Mouse (Mus musculus) T-helper 1 cell (primary cell): ENCODE results near the gene Coa7.

Experiments used
- in situ Hi-C: fragments of 300-600 bp; cut with MboI, MseI; formaldehyde crosslinking; loops from one replicate; pipeline ENCODE4 v1.15.1; 2025; ENCODE audit warnings: high pct_unique_total_duplicates

Gene Coa7

GRCm38 (mm10) chr4:108327730-108328484 lies at the start of gene Coa7:
Gene Coa7, plus strand, starts transcription at chr4:108328140.
- in situ Hi-C loops = no loop called here

DNA sequence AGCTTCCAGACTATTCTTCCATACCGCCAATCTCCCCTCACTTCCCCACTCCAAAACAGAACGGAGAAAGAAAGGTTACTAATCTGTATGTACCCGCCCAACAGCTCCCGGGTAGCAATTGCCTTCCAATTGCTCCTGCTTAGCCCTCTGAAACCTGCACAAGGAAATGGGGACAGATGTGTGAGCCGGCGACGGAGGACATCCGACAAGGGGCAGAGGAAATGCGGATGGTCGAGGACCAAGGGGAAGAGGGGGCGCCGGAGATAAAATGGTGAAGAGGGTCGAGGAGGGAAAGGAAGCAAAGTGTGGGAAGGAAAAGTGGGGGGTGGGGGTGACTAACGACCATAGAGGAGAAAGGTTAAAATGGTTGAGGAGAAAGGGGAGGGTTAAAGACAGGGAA lies 27.7 kb upstream of the Coa7 start:
- in situ Hi-C loops = no loop called here

DNA sequence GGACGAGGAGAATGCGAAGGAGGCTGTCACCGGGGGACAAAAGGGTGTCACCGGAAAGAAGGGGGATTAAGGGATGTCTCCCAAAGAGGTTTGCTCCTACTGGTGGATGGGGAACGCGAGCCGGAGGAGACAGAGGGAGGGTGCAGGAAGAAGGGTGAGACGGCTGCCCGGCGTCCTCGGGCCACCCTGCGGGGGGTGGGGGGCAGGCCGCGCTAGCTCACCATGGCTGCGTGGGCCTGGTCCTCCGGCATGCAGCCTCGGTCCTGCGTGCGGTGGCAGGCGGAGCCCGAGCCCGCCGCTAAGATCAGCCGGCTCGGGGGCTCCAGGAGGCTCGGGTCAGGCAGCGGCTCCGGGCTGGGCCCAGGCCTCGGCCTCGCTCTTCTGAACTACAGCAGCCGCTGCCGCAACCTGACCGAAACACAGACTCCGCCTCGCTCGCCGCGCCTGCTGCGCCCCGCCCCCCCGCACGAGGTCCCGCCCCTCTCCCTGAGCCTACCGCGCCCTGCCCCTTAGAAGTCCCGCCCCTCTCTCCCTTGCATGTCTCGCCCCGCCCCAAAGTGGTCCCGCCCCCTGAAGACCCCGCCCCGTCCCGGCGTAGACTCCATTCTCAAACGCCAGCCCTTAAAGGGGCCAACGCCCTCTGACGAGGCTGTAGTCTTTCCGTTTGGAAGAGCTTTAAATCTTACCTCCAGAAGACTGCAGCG lies 27.1 kb upstream of the Coa7 start, which contains the start of gene Zyg11b:
Gene Zyg11b (minus strand): TSS at position 427 of the 704 bp plus-strand sequence.
- in situ Hi-C loops = no loop called here

DNA sequence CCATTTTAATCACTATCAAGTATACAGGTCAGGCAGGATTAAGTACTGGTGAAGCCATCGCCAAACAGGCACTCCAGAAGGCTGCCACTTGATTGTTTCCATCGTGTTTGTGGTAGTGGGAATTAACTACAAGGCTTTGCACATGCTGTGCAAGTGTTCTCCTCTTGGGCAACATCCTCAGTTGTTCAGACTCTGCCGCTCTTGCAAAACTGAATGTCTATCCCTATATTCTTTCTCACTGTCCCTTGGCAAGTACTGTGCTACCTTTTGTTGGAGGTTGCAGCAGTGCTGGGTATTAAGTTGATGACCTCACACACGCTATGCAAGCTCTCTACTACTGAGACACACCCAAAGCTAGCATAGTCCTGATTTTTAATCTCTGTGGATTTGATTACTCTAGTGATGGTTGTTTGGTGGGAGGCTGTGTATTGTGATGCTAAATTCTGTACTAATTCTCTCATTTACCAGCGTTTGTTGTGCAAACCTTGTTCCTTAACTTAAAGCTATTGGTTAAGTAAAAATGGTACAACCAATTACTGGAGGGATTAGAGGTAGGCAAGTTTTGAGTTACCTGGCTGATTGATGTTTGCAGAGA lies 25.5 kb upstream of the Coa7 start:
- in situ Hi-C loops = no loop called here

GRCm38 (mm10) chr4:108310706-108311105 lies 17.2 kb upstream of the Coa7 start:
- in situ Hi-C loops = no loop called here

DNA sequence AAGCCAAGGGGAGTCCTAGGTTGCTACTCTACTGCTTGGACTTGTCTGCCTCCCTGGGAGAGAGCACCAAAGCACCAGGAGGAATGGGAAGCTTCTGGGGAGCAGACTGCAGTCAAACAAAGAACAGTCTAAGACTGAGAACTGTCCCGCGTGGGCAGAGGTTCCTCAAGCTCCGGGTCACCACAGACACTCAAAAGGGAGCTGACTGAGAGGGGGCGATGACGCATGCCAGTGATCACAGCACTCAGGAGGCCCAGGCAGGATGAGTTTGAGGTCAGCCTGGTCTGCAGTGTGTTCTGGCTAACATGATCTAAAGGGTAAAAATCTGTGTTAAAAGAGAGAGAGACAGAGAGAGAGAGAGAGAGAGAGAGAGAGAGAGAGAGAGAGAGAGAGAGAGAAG lies 13.9 kb upstream of the Coa7 start:
- in situ Hi-C loops = no loop called here

GRCm38 (mm10) chr4:108317656-108318605 lies 10.0 kb upstream of the Coa7 start:
- in situ Hi-C loops = no loop called here

GRCm38 (mm10) chr4:108318649-108319615 lies 9.0 kb upstream of the Coa7 start:
- in situ Hi-C loops = no loop called here

DNA sequence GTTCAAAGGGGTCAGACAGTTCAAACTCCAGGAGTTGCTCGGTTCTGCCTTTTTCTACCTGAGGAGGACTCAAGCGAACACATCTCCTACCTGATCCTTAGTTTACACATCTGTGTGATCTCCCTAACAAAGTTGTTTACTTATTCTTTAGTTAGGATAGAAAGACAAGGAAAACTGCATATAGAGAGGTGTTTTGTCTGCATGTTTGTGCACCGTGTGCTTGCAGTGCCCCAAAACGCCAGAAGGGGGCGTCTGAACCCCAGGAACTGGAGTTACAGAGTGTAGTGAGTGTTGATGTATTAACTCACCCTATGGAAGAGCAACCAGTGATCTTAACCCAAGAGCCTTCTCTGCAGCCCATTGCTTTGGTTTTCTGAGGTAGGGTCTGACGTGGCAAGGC lies 8.2 kb upstream of the Coa7 start:
- in situ Hi-C loops = loop anchor here (5.0 kb wide), 1 partner anchor 72 kb away; no protein-coding TSS in a partner anchor

GRCm38 (mm10) chr4:108320627-108321380 lies 7.1 kb upstream of the Coa7 start:
- in situ Hi-C loops = loop anchor here (5.0 kb wide), 1 partner anchor 74 kb away; no protein-coding TSS in a partner anchor

DNA sequence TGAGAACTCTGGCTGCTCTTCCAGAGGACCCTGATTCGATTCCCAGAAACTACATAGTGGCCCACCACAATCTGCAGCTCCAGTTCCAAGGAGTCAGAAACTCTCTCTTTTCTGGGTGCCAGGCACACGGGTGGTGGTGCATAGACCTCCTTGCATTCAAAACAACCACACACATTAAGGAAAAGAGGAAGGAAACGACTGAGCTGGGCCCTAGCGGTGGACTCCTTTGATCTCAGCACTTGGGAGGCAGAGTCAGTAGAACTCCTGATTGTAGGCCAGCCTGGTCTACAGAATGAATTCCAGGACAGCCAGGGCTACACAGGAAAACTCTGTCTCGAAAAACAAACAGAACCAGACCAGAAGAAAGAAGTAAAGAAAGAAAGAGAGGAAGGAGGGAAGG lies 4.4 kb upstream of the Coa7 start:
- in situ Hi-C loops = loop anchor here (5.0 kb wide), 1 partner anchor 76 kb away; no protein-coding TSS in a partner anchor

DNA sequence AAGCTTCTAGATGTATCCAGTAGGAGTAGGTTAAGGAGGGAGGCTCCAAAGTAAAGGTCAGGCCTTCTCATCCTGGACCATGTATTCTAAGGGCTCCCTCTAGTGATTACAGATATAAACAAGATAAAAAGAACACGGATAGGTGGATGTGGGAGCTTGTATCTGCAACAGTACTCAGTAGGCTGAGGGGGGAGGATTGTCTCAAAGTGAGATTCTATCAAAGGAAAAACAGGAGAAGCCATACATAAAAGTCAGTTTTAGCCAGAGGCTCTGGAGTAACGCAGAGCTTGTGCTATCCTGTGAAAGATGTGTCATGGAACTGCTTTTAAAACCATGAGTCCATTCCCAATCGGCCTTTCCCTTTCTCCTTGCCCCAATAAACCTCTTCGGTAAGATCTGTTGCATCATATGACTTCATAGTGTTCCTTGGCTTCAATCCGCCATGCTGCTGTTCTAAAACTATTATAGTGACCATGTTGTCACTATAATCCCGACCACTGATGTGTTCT lies 815 bp upstream of the Coa7 start:
- in situ Hi-C loops = no loop called here

GRCm38 (mm10) chr4:108329840-108330239 lies 1.9 kb downstream of the Coa7 start:
- in situ Hi-C loops = no loop called here

GRCm38 (mm10) chr4:108332041-108332440 lies 4.1 kb downstream of the Coa7 start:
- in situ Hi-C loops = no loop called here

- in situ Hi-C loops = no loop called here
These were observed 7.5 kb downstream of the Coa7 start for GRCm38 (mm10) chr4:108335413-108335812.

GRCm38 (mm10) chr4:108336765-108337164 lies 8.8 kb downstream of the Coa7 start:
- in situ Hi-C loops = no loop called here

DNA sequence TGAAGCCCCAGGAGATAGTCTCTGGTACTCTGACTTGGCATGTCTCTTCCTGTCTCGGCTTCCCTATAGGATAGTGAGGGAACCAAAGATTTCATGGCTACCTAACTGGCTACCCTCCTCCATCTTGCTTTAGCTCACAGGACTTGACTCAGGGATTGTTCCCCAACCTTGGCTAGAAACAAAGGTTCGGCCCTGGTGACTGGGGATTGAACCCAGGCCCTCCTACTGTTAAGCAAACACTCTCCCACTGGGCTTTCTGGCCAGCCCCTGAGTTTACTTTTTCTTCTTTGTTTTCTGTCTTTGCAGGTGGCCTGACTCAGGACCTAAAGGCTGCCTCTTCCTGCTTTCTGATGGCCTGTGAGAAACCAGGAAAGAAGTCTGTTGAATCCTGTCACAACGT lies 9.9 kb downstream of the Coa7 start:
- in situ Hi-C loops = no loop called here

DNA sequence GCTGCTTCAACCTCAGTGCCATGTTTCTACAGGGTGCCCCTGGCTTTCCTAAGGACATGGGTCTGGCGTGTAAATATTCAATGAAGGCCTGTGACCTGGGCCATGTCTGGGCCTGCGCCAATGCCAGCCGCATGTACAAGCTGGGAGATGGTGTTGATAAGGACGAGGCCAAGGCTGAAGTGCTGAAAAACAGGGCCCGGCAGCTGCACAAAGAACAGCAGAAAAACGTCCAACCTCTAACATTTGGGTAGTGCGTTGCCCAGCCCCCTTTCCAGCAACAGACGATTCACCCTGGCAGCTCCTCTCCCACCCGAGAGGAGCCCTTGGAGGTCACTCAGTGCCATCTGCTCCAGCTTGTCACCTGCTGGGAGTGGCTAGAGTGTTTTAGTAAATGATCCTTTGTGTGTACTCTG lies 10.4 kb downstream of the Coa7 start:
- in situ Hi-C loops = no loop called here

- in situ Hi-C loops = no loop called here
These were observed 10.9 kb downstream of the Coa7 start for GRCm38 (mm10) chr4:108338811-108339210.
